Mouse (Mus musculus) liver, postnatal 0 days (tissue): ENCODE measurements around the gene Ostn.

Experiments used
- CTCF ChIP-seq: sonication (generic); IDR thresholded peaks from 2 replicates; pipeline ENCODE4 v1.5.1; 2016; ENCODE audit warnings: antibody characterized with exemption, low read depth
- EP300 ChIP-seq: IDR thresholded peaks from 2 replicates; pipeline ENCODE4 v1.6.1; 2016; ENCODE audit warnings: antibody characterized with exemption, low read depth, mild to moderate bottlenecking

DNA sequence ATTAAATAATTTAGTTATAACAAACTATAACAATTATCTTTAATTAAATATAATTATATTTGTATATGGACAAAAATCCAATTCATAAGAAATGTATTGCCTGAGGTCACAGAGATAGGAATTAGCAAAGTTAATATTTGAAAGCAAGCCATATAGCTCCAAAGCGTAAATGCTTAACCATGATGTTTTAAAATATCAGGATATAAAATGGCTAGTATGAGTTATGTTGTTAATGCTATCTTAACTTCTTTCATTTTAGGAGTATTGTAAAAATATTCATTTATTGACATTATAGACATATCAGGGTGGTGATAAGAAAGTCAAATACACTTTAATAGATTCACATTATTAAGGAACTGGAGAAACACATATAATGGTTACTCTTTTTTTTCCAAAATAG lies 52.8 kb downstream of the Ostn start:
- no peak for TF ChIP-seq EP300
- no peak for TF ChIP-seq CTCF
